Mouse (Mus musculus) liver, embryonic 14.5 days (tissue): ENCODE data around the gene Tubg1. TPM values are rescaled to one million over a fixed set of nuclear protein-coding genes. Genes with fewer than 3 reads are reported as not detected.

Experiments used
- ATAC-seq: fragments of 200-750 bp; cut with Nextera tagmentation; 2 replicates; pipeline ENCODE4 v1.8.0; 2017; ENCODE audit warnings: moderate number of reproducible peaks, mild to moderate bottlenecking, moderate library complexity; ENCODE audit not compliant: insufficient read depth
- DNase-seq, 3 experiments: peaks; one replicate each; pipeline ENCODE4 v3.0.0-alpha.2; 2012 to 2013; ENCODE audit warnings: low read depth in 3 of 3, low spot score in 3 of 3
- H3K27ac ChIP-seq: fragments of 300-500 bp; sonication (generic); 2 replicates; pipeline ENCODE4 v1.5.1; 2014; ENCODE audit warnings: moderate library complexity, mild to moderate bottlenecking, control low read depth, inconsistent platforms
- H3K27me3 ChIP-seq: fragments of 300-500 bp; sonication (generic); 2 replicates; pipeline ENCODE4 v1.6.1; 2014; ENCODE audit warnings: mild to moderate bottlenecking, low read length, moderate library complexity; ENCODE audit not compliant: control insufficient read depth, insufficient read depth
- H3K36me3 ChIP-seq: fragments of 300-500 bp; sonication (generic); replicated peaks from 2 replicates; pipeline ENCODE4 v1.6.1; 2014; ENCODE audit warnings: low read depth; ENCODE audit not compliant: control insufficient read depth, insufficient read depth
- H3K4me1 ChIP-seq, 2 experiments: fragments of 200-500 bp in 1 of 2; fragments of 300-500 bp in 1 of 2; sonication (generic) in 1 of 2; replicated peaks; 2 replicates each; pipeline ENCODE4 v1.6.1; 2012 to 2014; ENCODE audit warnings: antibody characterized with exemption in 1 of 2, inconsistent platforms in 1 of 2, low read length in 1 of 2; ENCODE audit not compliant: control insufficient read depth in 2 of 2, insufficient read depth in 2 of 2
- H3K4me2 ChIP-seq: fragments of 300-500 bp; sonication (generic); 2 replicates; pipeline ENCODE4 v1.6.1; 2014; ENCODE audit warnings: low read depth, mild to moderate bottlenecking, control low read depth, moderate library complexity
- H3K4me3 ChIP-seq, 2 experiments: fragments of 200-500 bp in 1 of 2; fragments of 300-500 bp in 1 of 2; sonication (generic) in 1 of 2; 2 replicates each; pipeline ENCODE4 v1.5.1; 2012 to 2014; ENCODE audit warnings: low read depth in 2 of 2, low read length in 2 of 2, mild to moderate bottlenecking in 2 of 2, control low read depth in 1 of 2, inconsistent platforms in 1 of 2, moderate library complexity in 1 of 2; ENCODE audit not compliant: insufficient read depth in 1 of 2
- H3K9ac ChIP-seq: fragments of 300-500 bp; sonication (generic); replicated peaks from 2 replicates; pipeline ENCODE4 v1.6.1; 2014; ENCODE audit warnings: mild to moderate bottlenecking, control low read depth, moderate library complexity
- H3K9me3 ChIP-seq: fragments of 300-500 bp; sonication (generic); 2 replicates; pipeline ENCODE4 v1.6.1; 2016; ENCODE audit warnings: low read length, mixed read lengths; ENCODE audit not compliant: control insufficient read depth
- CTCF ChIP-seq: IDR thresholded peaks from 2 replicates; pipeline ENCODE4 v1.5.1; 2016; ENCODE audit warnings: antibody characterized with exemption, low read depth, control low read depth
- EP300 ChIP-seq: IDR thresholded peaks from 2 replicates; pipeline ENCODE4 v1.6.1; 2016; ENCODE audit warnings: antibody characterized with exemption, low read depth
- WGBS: fragments of 180-500 bp; shearing (Covaris S2); extraction: QIAGEN DNeasy Blood & Tissue Kit; methylation state at CpG from one replicate; pipeline ENCODE4 v1.1.7; 2014; ENCODE audit not compliant: insufficient replicate concordance; 5-methylcytosine and 5-hydroxymethylcytosine counted together
- polyA plus RNA-seq, 2 experiments: library from polyadenylated mRNA; depleted of rRNA in 1 of 2; stranded (reverse) in 1 of 2; unstranded in 1 of 2; fragments of >200 nt; fragmentation: Nextera tagmentation in 1 of 2; extraction: Ambion mirVana in 1 of 2; gene quantifications; 2 replicates each; pipeline versions ENCODE4 v1.2.1 to v1.2.3; 2012 to 2014

The Tubg1 gene
- polyA plus RNA-seq, 2 experiments, result 13.8 to 32.0 TPM

DNA sequence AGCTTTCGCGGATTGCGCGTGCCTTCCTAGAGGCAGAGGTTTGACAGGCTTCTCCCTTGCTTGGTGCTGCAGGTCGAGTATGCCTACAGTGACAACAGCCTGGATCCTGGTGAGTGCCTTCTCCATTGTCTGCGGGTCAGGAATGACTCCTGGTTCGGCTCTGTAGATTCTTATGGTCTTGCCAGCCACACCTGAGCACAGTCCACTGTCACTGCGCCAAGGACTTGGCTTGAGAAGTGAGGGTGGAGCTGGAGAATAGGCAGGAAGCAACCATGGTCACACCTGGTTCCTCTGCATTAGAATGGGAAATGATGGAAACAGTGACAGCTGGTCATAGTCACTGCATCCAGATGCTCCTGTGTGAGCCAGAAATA is 32.1 kb upstream of the Tubg1 start:
- H3K36me3 ChIP-seq, result peaks cover 33% of the 10 kb centered on the region
- peak overlapping the region; percentile 66 to 82 for H3K4me3 ChIP-seq
- peak overlapping the region; percentile 94 for H3K9ac ChIP-seq
- TF ChIP-seq EP300 (no peak), CTCF (no peak)
- 10% methylated on average over 8 of the region's 8 CpGs for WGBS
- ATAC-seq, result no peak
- H3K4me2 ChIP-seq, result peak overlapping the region; percentile 96
- no peaks in the 10 kb centered on the region for H3K9me3 ChIP-seq
- DNase-seq, result no peak
- H3K27me3 ChIP-seq, result no peaks in the 10 kb centered on the region
- H3K4me1 ChIP-seq, result peaks cover 14 to 22% of the 10 kb centered on the region in 2 experiments
- peak overlapping the region; percentile 61 for H3K27ac ChIP-seq

DNA sequence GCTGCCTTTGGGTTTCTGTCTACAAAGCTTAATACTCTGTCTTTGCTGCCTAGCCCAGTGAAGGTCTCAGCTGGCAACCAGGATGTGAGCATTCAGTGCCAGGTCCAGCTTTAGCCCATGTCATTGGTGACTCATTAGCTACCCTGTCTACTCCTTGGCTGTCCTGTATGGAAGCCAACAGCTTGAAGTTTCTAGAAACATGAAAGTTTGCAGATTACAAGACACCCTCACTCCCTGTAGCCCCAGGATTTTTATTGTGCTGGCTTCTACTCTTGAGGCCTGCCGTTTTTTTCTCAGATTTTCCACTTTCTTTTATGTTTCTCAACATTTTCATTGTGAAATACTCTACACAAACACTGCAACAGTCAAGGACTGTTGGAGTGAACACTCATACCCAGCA is 29.8 kb upstream of the Tubg1 start:
- peaks cover 41% of the 10 kb centered on the region for H3K36me3 ChIP-seq
- WGBS, result 78% methylated on average over 1 of the region's 1 CpGs
- no peak overlapping the region for H3K4me3 ChIP-seq
- peaks cover 13 to 15% of the 10 kb centered on the region in 2 experiments for H3K4me1 ChIP-seq
- ATAC-seq, result no peak
- H3K9me3 ChIP-seq, result no peaks in the 10 kb centered on the region
- H3K4me2 ChIP-seq, result no peak overlapping the region
- no peak overlapping the region for H3K27ac ChIP-seq
- no peak overlapping the region for H3K9ac ChIP-seq
- TF ChIP-seq CTCF (no peak), EP300 (no peak)
- no peak for DNase-seq
- H3K27me3 ChIP-seq, result no peaks in the 10 kb centered on the region

- no peak for TF ChIP-seq CTCF
- no peak for TF ChIP-seq EP300
- H3K4me3 ChIP-seq, result peak overlapping the region; percentile 80 to 96
- peak overlapping the region; percentile 11; the same call in 1 of the 2 replicates for H3K27ac ChIP-seq
- no peak for DNase-seq
- peak overlapping the region; percentile 88 for H3K4me2 ChIP-seq
- ATAC-seq, result no peak; the same call in 1 of the 2 replicates
- H3K9ac ChIP-seq, result peak overlapping the region; percentile 69
- no peaks in the 10 kb centered on the region for H3K27me3 ChIP-seq
- H3K36me3 ChIP-seq, result peaks cover 48% of the 10 kb centered on the region
- peaks cover 1 to 5% of the 10 kb centered on the region in 2 experiments; a peak in 1 of 4 replicates for H3K4me1 ChIP-seq
- H3K9me3 ChIP-seq, result no peaks in the 10 kb centered on the region
- 0% methylated on average over 18 of the region's 18 CpGs for WGBS
These were observed 24.8 kb upstream of the Tubg1 start for GRCm38 (mm10) chr11:101094930-101095313.

DNA sequence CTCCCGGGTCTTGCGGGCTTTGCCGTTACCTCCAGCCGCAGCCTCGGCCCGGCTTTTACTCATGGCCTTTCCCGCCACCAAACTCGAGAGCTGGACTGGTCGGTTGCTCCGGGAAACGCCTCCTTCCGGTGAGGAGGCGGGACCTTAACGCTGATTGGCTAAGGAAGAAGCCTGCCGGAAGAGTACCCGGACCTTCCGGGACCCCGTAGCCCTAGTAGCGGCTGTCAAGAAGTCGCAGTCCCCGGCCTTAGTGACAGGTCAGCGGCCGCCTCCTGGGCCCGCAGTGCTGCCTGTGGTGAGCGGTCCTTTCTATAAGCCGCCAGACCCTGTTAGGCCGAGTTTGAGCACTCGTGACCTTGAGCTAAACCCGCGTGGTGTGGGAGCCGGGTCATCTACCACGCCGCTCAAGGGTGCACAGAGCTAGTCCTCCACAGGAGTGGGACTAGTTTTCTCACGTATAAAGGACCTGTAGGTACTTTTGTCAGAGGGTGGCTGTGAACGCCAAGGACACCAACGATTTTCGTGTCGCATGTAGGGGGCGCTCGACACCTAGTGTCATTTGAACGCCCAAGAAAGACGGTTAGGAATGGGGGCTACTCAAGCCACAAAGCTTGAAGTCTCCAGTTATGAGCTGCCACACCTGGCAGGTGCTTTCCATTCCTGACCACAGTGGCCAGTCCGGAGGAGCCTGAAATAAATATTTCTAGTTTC is 24.3 kb upstream of the Tubg1 start, which contains the start of gene Psmc3ip:
Gene Psmc3ip, minus strand, starts transcription at position 123 of the 711 bp plus-strand sequence.
- H3K4me1 ChIP-seq, result peaks cover 1 to 5% of the 10 kb centered on the region in 2 experiments; a peak in 1 of 4 replicates
- peak within 1 kb of the TSS; percentile 80 to 96 for H3K4me3 ChIP-seq
- H3K4me2 ChIP-seq, result peak within 1 kb of the TSS; percentile 88
- peak; percentile 93 for TF ChIP-seq CTCF
- peak; percentile 29; the same call in 1 of the 2 replicates for TF ChIP-seq EP300
- peak within 1 kb of the TSS; percentile 85 for H3K9ac ChIP-seq
- H3K9me3 ChIP-seq, result no peaks in the 10 kb centered on the region
- H3K36me3 ChIP-seq, result peaks cover 50% of the 10 kb centered on the region
- ATAC-seq, result peak; percentile 98
- H3K27ac ChIP-seq, result peak within 1 kb of the TSS; percentile 89
- under 1% methylated on average over 43 of the region's 43 CpGs for WGBS
- peak; percentile 94 for DNase-seq
- H3K27me3 ChIP-seq, result no peaks in the 10 kb centered on the region

- WGBS, result 80% methylated on average over 8 of the region's 8 CpGs
- peaks cover 51% of the 10 kb centered on the region for H3K36me3 ChIP-seq
- H3K9me3 ChIP-seq, result no peaks in the 10 kb centered on the region
- H3K4me1 ChIP-seq, result peaks cover 1 to 5% of the 10 kb centered on the region in 2 experiments; a peak in 1 of 4 replicates
- no peaks in the 10 kb centered on the region for H3K27me3 ChIP-seq
- no peak overlapping the region for H3K27ac ChIP-seq
- H3K9ac ChIP-seq, result no peak overlapping the region
- ATAC-seq (no peak), DNase-seq (no peak)
- no peak for TF ChIP-seq EP300
- TF ChIP-seq CTCF, result no peak
- no peak overlapping the region for H3K4me2 ChIP-seq
- no peak overlapping the region for H3K4me3 ChIP-seq
These were observed 21.5 kb upstream of the Tubg1 start for GRCm38 (mm10) chr11:101098231-101098630.
